Mouse (Mus musculus) forebrain, embryonic 13.5 days (tissue): Measurements from ENCODE around the gene Gnptg. TPM values are rescaled to one million over a fixed set of nuclear protein-coding genes. Genes with fewer than 3 reads are reported as not detected.
A peak's percentile ranks its signal among the peaks of the same experiment; 100 is the strongest.

ENCODE experiments used
- ATAC-seq: fragments of 200-750 bp; cut with Nextera tagmentation; 2 replicates; pipeline ENCODE4 v1.8.0; 2017
- H3K27ac ChIP-seq: fragments of 300-500 bp; sonication (generic); 2 replicates; pipeline ENCODE4 v1.5.1; 2015; ENCODE audit warnings: inconsistent platforms, mild to moderate bottlenecking, moderate library complexity
- H3K27me3 ChIP-seq: fragments of 300-500 bp; sonication (generic); 2 replicates; pipeline ENCODE4 v1.6.1; 2015; ENCODE audit warnings: mild to moderate bottlenecking, inconsistent platforms
- H3K36me3 ChIP-seq: fragments of 300-500 bp; sonication (generic); 2 replicates; pipeline ENCODE4 v1.6.1; 2015; ENCODE audit warnings: mild to moderate bottlenecking, inconsistent platforms; ENCODE audit not compliant: poor library complexity, severe bottlenecking
- H3K4me1 ChIP-seq: fragments of 300-500 bp; sonication (generic); 2 replicates; pipeline ENCODE4 v1.6.1; 2015; ENCODE audit warnings: inconsistent platforms
- H3K4me2 ChIP-seq: fragments of 300-500 bp; sonication (generic); 2 replicates; pipeline ENCODE4 v1.6.1; 2015; ENCODE audit warnings: inconsistent platforms, mild to moderate bottlenecking, moderate library complexity
- H3K4me3 ChIP-seq: fragments of 300-500 bp; sonication (generic); 2 replicates; pipeline ENCODE4 v1.5.1; 2015; ENCODE audit warnings: mild to moderate bottlenecking, inconsistent platforms
- H3K9ac ChIP-seq: fragments of 300-500 bp; sonication (generic); 2 replicates; pipeline ENCODE4 v1.6.1; 2015; ENCODE audit warnings: mild to moderate bottlenecking, inconsistent platforms
- H3K9me3 ChIP-seq: fragments of 300-500 bp; sonication (generic); replicated peaks from 2 replicates; pipeline ENCODE4 v1.6.1; 2016; ENCODE audit warnings: inconsistent platforms
- WGBS: fragments of 180-500 bp; shearing (Covaris S2); methylation state at CpG from one replicate; pipeline ENCODE4 v1.1.7; 2015; 5-methylcytosine and 5-hydroxymethylcytosine counted together
- polyA plus RNA-seq: library from polyadenylated mRNA; unstranded; fragments of >200 nt; fragmentation: Nextera tagmentation; extraction: Ambion mirVana; gene quantifications from 2 replicates; pipeline ENCODE4 v1.2.1, GENCODE M21; 2015

The Gnptg gene
- polyA plus RNA-seq, result 71.9 and 74.8 TPM in 2 replicates

GRCm38 (mm10) chr17:25239695-25240636 lies at the start of gene Gnptg, which contains the start of gene Tsr3:
Gene Gnptg (minus strand): TSS chr17:25240124.
Gene Tsr3 (plus strand): TSS chr17:25240170.
- peaks cover 53% of the 10 kb centered on the region for H3K36me3 ChIP-seq
- peak; percentile 89 for ATAC-seq

GRCm38 (mm10) chr17:25288842-25289241 lies 48.9 kb upstream of the Gnptg start:
- Histone ChIP-seq H3K9ac (no peak overlapping the region), H3K4me3 (no peak overlapping the region), H3K4me1 (no peaks in the 10 kb centered on the region), H3K27me3 (0 out of 2 replicates have a peak, but pooled peaks cover 3% of the 10 kb centered on the region), H3K4me2 (no peak overlapping the region), H3K9me3 (no peaks in the 10 kb centered on the region), H3K36me3 (no peaks in the 10 kb centered on the region), H3K27ac (no peak overlapping the region)
- ATAC-seq, result no peak
- 20% methylated on average over 4 of the region's 4 CpGs for WGBS

More at GRCm38 (mm10) chr17:25239695-25240636, at the start of gene Gnptg, which contains the start of gene Tsr3:
- Histone ChIP-seq H3K4me2 (peak within 1 kb of the TSS; percentile 97), H3K9me3 (no peaks in the 10 kb centered on the region), H3K4me1 (peaks cover 20% of the 10 kb centered on the region), H3K27ac (peak within 1 kb of the TSS; percentile 71), H3K9ac (peak within 1 kb of the TSS; percentile 97), H3K27me3 (no peaks in the 10 kb centered on the region), H3K4me3 (peak within 1 kb of the TSS; percentile 90)
- WGBS, result under 1% methylated on average over 78 of the region's 80 CpGs

DNA sequence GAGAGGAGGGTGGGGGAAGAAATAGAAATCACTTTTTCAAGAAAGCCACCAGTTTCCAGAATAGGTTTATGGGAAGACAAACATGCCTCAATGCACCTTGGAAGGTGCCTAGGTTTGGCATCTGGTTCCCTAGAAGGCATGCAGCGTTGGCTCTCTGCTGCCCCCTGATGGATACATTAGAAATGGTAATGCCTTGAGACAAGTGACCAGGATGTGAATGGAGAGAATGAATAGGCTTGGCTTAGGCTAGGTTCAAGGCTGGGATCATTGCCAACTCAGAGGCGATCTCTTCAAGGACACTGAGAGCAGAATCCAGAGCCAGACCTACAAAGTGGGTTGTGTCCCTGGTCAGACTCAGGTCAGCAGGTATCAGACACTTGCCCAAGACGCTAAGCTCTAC lies 45.1 kb upstream of the Gnptg start:
- WGBS, result 17% methylated on average over 3 of the region's 3 CpGs
- Histone ChIP-seq H3K4me2 (no peak overlapping the region), H3K4me1 (no peaks in the 10 kb centered on the region), H3K27ac (no peak overlapping the region), H3K9me3 (no peaks in the 10 kb centered on the region), H3K36me3 (no peaks in the 10 kb centered on the region), H3K9ac (no peak overlapping the region), H3K27me3 (no peaks in the 10 kb centered on the region; the same call in 1 of the 2 replicates), H3K4me3 (no peak overlapping the region)
- no peak for ATAC-seq

DNA sequence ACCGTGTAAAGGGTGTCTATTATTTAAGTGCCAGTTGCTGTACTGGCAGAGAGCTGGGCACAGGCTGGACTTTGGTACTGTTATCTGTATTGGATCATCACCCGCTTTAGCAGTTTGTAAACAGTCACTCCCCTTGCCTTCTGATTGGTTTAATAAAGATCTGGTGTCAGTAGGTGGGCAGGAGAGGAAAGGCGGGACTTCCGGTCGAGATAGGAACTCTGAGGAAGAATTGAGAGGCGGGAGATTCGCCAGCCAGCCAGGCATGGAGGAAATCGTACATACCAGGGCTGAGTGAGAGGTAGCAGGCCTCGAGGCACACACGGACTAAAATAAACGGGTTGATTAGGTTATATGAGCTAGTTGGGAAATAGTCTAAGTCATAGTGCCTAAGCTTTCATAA lies 42.2 kb upstream of the Gnptg start:
- Histone ChIP-seq H3K4me1 (no peaks in the 10 kb centered on the region), H3K27ac (no peak overlapping the region), H3K9me3 (no peaks in the 10 kb centered on the region), H3K4me3 (no peak overlapping the region), H3K4me2 (no peak overlapping the region), H3K27me3 (peaks cover 7% of the 10 kb centered on the region), H3K36me3 (no peaks in the 10 kb centered on the region), H3K9ac (no peak overlapping the region)
- 48% methylated on average over 11 of the region's 11 CpGs for WGBS
- ATAC-seq, result no peak

GRCm38 (mm10) chr17:25275833-25276232 lies 35.9 kb upstream of the Gnptg start:
- 95% methylated on average over 3 of the region's 3 CpGs for WGBS
- no peak overlapping the region for H3K4me2 ChIP-seq

GRCm38 (mm10) chr17:25274571-25275346 lies 34.8 kb upstream of the Gnptg start, which contains the start of gene Ube2i:
Gene Ube2i (minus strand): TSS chr17:25274622.
- no peak for ATAC-seq
- H3K27ac ChIP-seq, result peak within 1 kb of the TSS; percentile 97

More at GRCm38 (mm10) chr17:25275833-25276232, 35.9 kb upstream of the Gnptg start:
- peaks cover 22% of the 10 kb centered on the region for H3K4me1 ChIP-seq
- H3K9me3 ChIP-seq, result no peaks in the 10 kb centered on the region
- peaks cover 7% of the 10 kb centered on the region for H3K27me3 ChIP-seq
- H3K9ac ChIP-seq, result no peak overlapping the region
- H3K27ac ChIP-seq, result no peak overlapping the region
- 0 out of 2 replicates have a peak, but pooled peaks cover 2% of the 10 kb centered on the region for H3K36me3 ChIP-seq
- ATAC-seq, result no peak
- no peak overlapping the region for H3K4me3 ChIP-seq

DNA sequence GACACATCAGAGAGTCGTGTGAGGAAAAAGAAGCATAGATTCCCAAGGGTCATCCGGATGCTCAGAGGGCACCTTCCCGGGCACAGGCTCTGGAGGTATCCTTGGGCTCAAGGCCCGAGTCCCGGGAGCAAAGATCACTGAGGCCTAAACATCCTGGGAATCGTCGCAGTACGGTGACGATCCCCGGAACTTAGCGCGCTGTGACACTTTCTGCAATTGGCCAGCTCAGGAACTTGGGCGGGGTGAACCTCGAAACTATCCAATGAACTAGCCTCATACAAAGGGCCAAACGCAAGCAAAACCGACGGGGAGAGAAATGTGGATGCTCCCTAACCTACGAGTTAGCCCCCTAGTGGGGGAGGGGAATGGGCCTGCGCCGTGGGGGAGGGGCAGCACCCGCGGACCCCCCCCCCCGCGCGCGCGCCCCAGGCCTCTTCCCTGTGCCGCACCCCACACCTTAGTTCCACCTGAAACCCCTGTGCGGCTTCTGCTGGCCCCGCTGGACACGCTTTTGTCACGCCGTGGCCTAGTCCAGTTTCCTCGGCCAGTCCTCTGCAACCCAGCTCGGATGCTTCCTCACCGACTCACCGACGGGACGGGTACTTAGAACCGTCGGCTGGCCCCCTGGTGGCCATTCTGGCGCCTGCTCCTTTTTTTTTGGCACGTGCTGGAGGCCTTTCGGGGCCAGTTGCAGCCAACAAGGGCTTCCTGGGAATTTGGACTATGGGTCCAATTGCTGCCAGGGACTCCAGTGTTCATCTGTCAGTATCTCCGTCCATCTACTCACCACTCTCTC lies 34.0 kb upstream of the Gnptg start:
- no peaks in the 10 kb centered on the region for H3K9me3 ChIP-seq
- no peaks in the 10 kb centered on the region for H3K27me3 ChIP-seq
- H3K4me3 ChIP-seq, result peak overlapping the region; percentile 94
- peaks cover 36% of the 10 kb centered on the region for H3K4me1 ChIP-seq
- peak overlapping the region; percentile 97 for H3K27ac ChIP-seq
- peak overlapping the region; percentile 100 for H3K9ac ChIP-seq
- peaks cover 19% of the 10 kb centered on the region for H3K36me3 ChIP-seq
- under 1% methylated on average over 40 of the region's 45 CpGs for WGBS
- H3K4me2 ChIP-seq, result peak overlapping the region; percentile 93
- ATAC-seq, result peak; percentile 94

More at GRCm38 (mm10) chr17:25274571-25275346, 34.8 kb upstream of the Gnptg start, which contains the start of gene Ube2i:
- Histone ChIP-seq H3K9ac (peak within 1 kb of the TSS; percentile 100), H3K4me3 (peak within 1 kb of the TSS; percentile 94), H3K27me3 (peaks cover 7% of the 10 kb centered on the region), H3K4me2 (peak within 1 kb of the TSS; percentile 93), H3K9me3 (no peaks in the 10 kb centered on the region), H3K36me3 (peaks cover 10% of the 10 kb centered on the region), H3K4me1 (peaks cover 33% of the 10 kb centered on the region)
- WGBS, result 86% methylated on average over 9 of the region's 9 CpGs

DNA sequence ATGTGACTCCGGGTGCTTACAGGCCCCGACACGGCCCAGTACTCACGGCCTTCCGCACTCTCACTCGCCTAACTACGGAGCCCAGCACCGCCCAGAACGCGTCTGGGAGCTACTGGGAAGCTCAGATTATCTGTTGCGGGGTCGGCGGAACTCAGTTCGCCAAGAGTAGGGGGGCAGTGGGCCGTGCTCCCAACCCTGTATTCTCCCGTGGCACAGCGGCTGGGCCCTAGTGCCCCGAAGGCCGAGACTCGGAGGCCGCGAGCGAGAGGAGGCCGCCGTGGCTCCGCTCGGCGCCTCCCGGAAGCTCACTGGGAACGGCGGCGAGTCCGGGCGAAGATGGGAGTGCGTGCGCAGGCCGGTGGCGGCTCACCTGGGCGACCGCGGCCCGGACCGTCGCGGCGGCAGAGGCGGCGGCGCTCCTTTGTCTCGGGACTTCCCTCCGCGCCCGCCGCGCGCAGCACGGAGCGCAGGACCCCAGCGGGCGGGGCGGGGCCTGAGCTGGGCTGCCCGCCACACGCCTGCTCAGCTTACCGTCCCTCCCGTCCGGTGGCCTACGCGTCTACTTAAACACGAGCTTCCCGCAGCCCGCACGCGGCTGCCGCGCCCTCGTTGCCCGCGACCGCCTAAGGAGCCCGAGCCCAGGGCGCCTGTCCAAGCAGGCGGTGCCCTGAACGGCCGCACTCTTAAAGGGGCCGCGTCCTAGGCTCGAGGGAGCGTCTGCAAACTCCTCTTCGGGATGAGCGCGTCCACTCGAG lies 33.2 kb upstream of the Gnptg start:
- peak; percentile 94 for ATAC-seq
- H3K36me3 ChIP-seq, result peaks cover 27% of the 10 kb centered on the region
- no peaks in the 10 kb centered on the region for H3K27me3 ChIP-seq
- H3K9me3 ChIP-seq, result no peaks in the 10 kb centered on the region
- under 1% methylated on average over 85 of the region's 92 CpGs for WGBS
- peak overlapping the region; percentile 100 for H3K9ac ChIP-seq
- H3K4me1 ChIP-seq, result peaks cover 36% of the 10 kb centered on the region
- H3K4me3 ChIP-seq, result peak overlapping the region; percentile 94
- peak overlapping the region; percentile 97 for H3K27ac ChIP-seq
- H3K4me2 ChIP-seq, result peak overlapping the region; percentile 93

DNA sequence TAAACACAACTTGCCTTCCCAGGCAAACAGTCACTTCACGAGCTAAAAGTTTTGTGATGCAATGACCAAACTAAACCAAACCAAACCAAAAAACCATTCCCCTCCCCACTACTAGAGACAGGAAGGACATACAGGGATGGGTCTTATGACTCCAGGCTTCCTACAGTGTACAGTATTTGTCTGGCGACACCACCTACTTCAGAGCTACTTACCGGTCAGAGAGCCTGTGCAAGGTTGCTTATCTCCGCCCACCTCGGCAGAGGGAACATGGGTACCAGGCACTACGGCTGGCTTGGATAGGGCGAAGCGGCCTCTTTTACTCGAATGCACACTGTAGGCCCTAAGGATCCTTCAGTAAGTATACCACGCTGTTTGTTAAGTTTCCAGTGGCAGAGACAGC lies 32.4 kb upstream of the Gnptg start:
- H3K4me1 ChIP-seq, result peaks cover 36% of the 10 kb centered on the region
- H3K4me3 ChIP-seq, result peak overlapping the region; percentile 94
- 1% methylated on average over 10 of the region's 10 CpGs for WGBS
- H3K9me3 ChIP-seq, result no peaks in the 10 kb centered on the region
- H3K27me3 ChIP-seq, result no peaks in the 10 kb centered on the region
- peak overlapping the region; percentile 97 for H3K27ac ChIP-seq
- H3K4me2 ChIP-seq, result peak overlapping the region; percentile 93
- H3K9ac ChIP-seq, result peak overlapping the region; percentile 100
- H3K36me3 ChIP-seq, result peaks cover 35% of the 10 kb centered on the region
- no peak for ATAC-seq

DNA sequence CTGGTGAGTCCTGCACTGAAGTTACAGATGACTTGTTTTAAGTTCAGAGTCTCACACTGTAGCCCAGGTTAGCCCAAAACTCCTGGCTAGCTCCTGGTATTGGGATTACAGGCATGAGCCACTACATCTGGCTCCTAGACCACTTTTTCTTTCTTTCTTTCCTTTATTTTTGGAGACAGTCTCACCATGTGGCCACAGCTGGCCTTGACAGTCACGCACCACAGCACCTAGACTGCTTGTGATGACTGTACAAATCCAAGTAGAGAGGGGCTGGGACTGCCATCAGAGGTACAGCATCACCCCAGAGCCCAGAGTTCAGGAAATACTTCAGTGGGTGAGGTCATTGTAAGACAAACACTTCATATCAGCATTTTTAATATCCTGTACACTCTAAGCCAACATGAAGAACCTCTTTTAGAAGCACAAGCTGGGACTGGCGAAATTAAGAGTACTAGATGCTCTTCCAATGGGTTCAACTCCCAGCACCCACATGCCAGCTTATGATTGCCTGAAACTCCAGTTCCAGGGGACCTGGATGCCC lies 30.9 kb upstream of the Gnptg start:
- H3K9ac ChIP-seq, result peak overlapping the region; percentile 100
- no peaks in the 10 kb centered on the region for H3K27me3 ChIP-seq
- H3K4me2 ChIP-seq, result peak overlapping the region; percentile 93
- no peak for ATAC-seq
- peak overlapping the region; percentile 94 for H3K4me3 ChIP-seq
- 79% methylated on average over 2 of the region's 2 CpGs for WGBS
- no peak overlapping the region for H3K27ac ChIP-seq
- peaks cover 36% of the 10 kb centered on the region for H3K4me1 ChIP-seq
- H3K36me3 ChIP-seq, result peaks cover 49% of the 10 kb centered on the region
- no peaks in the 10 kb centered on the region for H3K9me3 ChIP-seq
